Mouse (Mus musculus) brain, embryonic 14.5 days (tissue): Measurements from ENCODE around the gene Stmn3.

Experiments
- CTCF ChIP-seq: fragments of 200-500 bp; IDR thresholded peaks from 2 replicates; pipeline ENCODE4 v1.5.1; 2012; ENCODE audit warnings: inconsistent platforms, mild to moderate bottlenecking, moderate library complexity, borderline replicate concordance; ENCODE audit not compliant: insufficient read depth, insufficient read length; ENCODE audit errors: extremely low read depth
- POLR2A ChIP-seq: fragments of 200-500 bp; IDR thresholded peaks from 2 replicates; pipeline ENCODE4 v1.6.1; 2012; ENCODE audit warnings: mild to moderate bottlenecking, inconsistent platforms, borderline replicate concordance; ENCODE audit not compliant: poor library complexity, insufficient read depth, insufficient read length, severe bottlenecking; ENCODE audit errors: extremely low read depth

DNA sequence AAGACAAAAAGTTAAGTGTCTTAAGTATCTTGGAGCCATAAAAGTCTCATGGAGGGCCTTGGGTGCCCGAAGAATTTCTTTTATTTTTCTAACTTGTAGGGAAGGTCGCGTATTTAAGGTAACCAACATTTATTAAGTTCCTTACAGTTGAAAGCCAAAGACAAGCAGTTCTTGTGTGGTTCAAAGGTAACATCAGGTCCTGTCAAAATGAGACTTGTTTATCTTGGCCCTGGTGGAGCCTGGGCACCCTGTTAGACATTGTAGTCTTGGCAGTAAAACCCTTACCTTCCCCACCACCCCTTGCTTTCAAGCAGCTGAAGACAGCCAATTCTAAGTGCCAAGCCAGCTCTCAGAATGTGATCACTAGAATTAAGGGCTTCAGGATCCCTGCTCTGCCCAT is 25.6 kb downstream of the Stmn3 start:
- TF ChIP-seq CTCF (no peak), POLR2A (no peak)
